Mouse (Mus musculus) heart, embryonic 12.5 days (tissue): ENCODE results near the gene Dnm1. TPM values are rescaled to one million over a fixed set of nuclear protein-coding genes. Genes with fewer than 3 reads are reported as not detected.
"Not testable (repeated sequence)": the region's sequence is repeated elsewhere in the genome, so short reads cannot be mapped to it uniquely, and the experiment has no call there.

Source experiments
- ATAC-seq: fragments of 200-750 bp; cut with Nextera tagmentation; 2 replicates; pipeline ENCODE4 v1.8.0; 2017; ENCODE audit warnings: moderate TSS enrichment, moderate library complexity; ENCODE audit not compliant: insufficient number of reproducible peaks, low FRiP score
- H3K27ac ChIP-seq: fragments of 300-500 bp; sonication (generic); 2 replicates; pipeline ENCODE4 v1.5.1; 2016; ENCODE audit warnings: mild to moderate bottlenecking, moderate library complexity; ENCODE audit not compliant: poor library complexity, severe bottlenecking
- H3K27me3 ChIP-seq: fragments of 300-500 bp; sonication (generic); replicated peaks from 2 replicates; pipeline ENCODE4 v1.6.1; 2016; ENCODE audit warnings: mild to moderate bottlenecking, moderate library complexity
- H3K36me3 ChIP-seq: fragments of 300-500 bp; sonication (generic); 2 replicates; pipeline ENCODE4 v1.6.1; 2016; ENCODE audit warnings: mild to moderate bottlenecking, moderate library complexity
- H3K4me1 ChIP-seq: fragments of 300-500 bp; sonication (generic); replicated peaks from 2 replicates; pipeline ENCODE4 v1.6.1; 2016; ENCODE audit warnings: mild to moderate bottlenecking
- H3K4me2 ChIP-seq: fragments of 300-500 bp; sonication (generic); 2 replicates; pipeline ENCODE4 v1.6.1; 2016; ENCODE audit warnings: mild to moderate bottlenecking, moderate library complexity
- H3K4me3 ChIP-seq: fragments of 300-500 bp; sonication (generic); 2 replicates; pipeline ENCODE4 v1.5.1; 2016; ENCODE audit warnings: mild to moderate bottlenecking
- H3K9ac ChIP-seq: fragments of 300-500 bp; sonication (generic); 2 replicates; pipeline ENCODE4 v1.6.1; 2016; ENCODE audit warnings: mild to moderate bottlenecking, moderate library complexity
- H3K9me3 ChIP-seq: fragments of 300-500 bp; sonication (generic); replicated peaks from 2 replicates; pipeline ENCODE4 v1.6.1; 2016; ENCODE audit warnings: mild to moderate bottlenecking, moderate library complexity
- WGBS: fragments of 180-500 bp; shearing (Covaris S2); methylation state at CpG from one replicate; pipeline ENCODE4 v1.1.7; 2016; 5-methylcytosine and 5-hydroxymethylcytosine counted together
- polyA plus RNA-seq: library from polyadenylated mRNA; unstranded; fragments of >200 nt; fragmentation: Nextera tagmentation; extraction: Ambion mirVana; gene quantifications from 2 replicates; pipeline ENCODE4 v1.2.1, GENCODE M21; 2016

The Dnm1 gene
- polyA plus RNA-seq, 1 experiment from 2014 or later: 7.6 TPM

DNA sequence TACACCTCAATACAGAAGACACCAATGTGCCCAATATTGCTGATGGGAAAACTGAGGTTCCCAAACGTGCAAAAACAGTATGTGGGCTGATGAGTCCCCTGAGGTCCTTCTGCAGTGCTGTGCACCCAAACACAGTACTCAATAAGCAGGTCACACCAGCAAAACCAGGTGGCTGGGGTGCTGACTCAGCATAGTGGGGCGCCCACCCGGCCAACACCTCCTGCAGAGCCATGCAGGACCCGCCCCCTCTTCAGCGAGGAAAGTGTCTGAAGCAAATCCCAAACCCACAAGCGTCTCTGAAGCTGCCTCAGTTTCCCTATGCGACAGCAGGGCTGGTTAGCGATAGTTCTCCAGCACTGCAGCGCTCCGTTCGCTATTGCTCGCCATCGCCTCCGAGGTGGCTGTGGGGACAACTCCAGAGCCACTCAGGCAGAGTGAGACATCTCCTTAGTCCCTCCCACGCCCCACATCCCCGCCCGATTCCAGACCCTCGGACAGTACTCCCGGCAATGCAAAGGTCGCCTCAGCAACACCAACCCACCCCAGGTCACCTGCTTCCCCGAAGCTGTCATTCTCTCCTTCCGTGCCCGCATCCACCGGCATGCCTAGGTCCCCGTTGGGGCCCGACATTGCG lies 28.1 kb upstream of the Dnm1 start:
- Histone ChIP-seq H3K27me3 (peaks cover 25% of the 10 kb centered on the region), H3K27ac (no peak overlapping the region), H3K9me3 (no peaks in the 10 kb centered on the region), H3K36me3 (peaks cover 35% of the 10 kb centered on the region), H3K9ac (peak overlapping the region; percentile 73), H3K4me1 (peaks cover 6% of the 10 kb centered on the region), H3K4me3 (peak overlapping the region; percentile 72), H3K4me2 (peak overlapping the region; percentile 95)
- ATAC-seq: peak; percentile 47
- 1% methylated on average over 27 of the region's 27 CpGs for WGBS

DNA sequence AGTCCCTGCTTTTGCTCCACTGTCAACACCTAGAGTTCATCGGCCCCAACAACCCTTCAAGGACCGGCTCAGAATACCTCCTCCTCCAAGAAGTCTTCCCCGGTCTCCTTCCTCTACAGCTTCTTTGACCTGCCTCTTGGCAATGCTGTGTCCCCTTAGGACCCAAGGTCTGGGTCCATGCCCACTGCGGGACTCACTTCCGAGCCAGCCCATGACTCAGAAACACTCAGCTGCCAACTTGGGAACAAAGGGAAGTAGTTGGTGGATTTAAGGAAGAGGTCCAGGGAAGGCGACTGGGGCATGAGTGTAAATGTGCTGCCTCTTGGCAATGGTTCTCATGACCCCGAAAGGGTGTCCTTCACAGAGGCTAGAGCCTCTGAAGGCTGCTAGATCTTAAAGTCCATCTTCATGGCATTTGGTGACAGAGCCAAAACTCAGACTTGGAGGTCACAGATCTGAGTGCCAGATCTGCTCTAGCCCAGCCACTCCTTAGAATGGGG lies 26.9 kb upstream of the Dnm1 start:
- peaks cover 18% of the 10 kb centered on the region for H3K4me1 ChIP-seq
- H3K27me3 ChIP-seq: peaks cover 20% of the 10 kb centered on the region
- no peaks in the 10 kb centered on the region for H3K9me3 ChIP-seq
- H3K4me2 ChIP-seq: no peak overlapping the region
- no peak overlapping the region for H3K27ac ChIP-seq
- 89% methylated on average over 7 of the region's 7 CpGs for WGBS
- H3K4me3 ChIP-seq: no peak overlapping the region
- no peak for ATAC-seq
- peaks cover 47% of the 10 kb centered on the region for H3K36me3 ChIP-seq
- H3K9ac ChIP-seq: no peak overlapping the region

DNA sequence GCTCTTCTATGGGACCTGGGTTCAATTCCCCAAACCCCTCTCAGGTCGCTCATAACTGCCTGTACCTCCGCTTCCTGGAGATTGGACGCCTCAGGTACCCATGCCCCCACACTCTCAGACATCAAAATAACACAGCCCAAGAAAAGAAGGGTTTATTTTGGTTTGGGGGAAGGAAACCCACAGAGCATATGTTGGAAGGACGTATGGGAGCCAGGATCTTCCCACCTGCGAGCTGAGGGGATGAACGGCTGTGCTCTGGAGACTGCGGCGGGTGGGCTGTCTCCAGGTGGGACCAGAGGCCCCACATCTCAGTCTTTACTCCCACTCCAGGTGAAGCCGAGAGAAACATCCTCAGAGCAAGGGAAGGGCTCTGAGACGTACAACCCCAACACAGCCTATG lies 23.8 kb upstream of the Dnm1 start:
- H3K4me3 ChIP-seq: no peak overlapping the region
- no peak for ATAC-seq
- H3K9me3 ChIP-seq: no peaks in the 10 kb centered on the region
- peaks cover 72% of the 10 kb centered on the region for H3K36me3 ChIP-seq
- WGBS: 89% methylated on average over 10 of the region's 10 CpGs
- no peak overlapping the region for H3K27ac ChIP-seq
- no peak overlapping the region for H3K9ac ChIP-seq
- H3K27me3 ChIP-seq: no peaks in the 10 kb centered on the region
- H3K4me2 ChIP-seq: no peak overlapping the region
- H3K4me1 ChIP-seq: peaks cover 22% of the 10 kb centered on the region

- WGBS: 63% methylated on average over 13 of the region's 13 CpGs
- Histone ChIP-seq H3K27me3 (no peaks in the 10 kb centered on the region), H3K9me3 (no peaks in the 10 kb centered on the region), H3K4me1 (peaks cover 18% of the 10 kb centered on the region), H3K36me3 (peaks cover 88% of the 10 kb centered on the region), H3K27ac (no peak overlapping the region), H3K4me3 (no peak overlapping the region), H3K4me2 (peak overlapping the region; percentile 8; the same call in 1 of the 2 replicates), H3K9ac (no peak overlapping the region)
- no peak for ATAC-seq
These were observed 22.3 kb upstream of the Dnm1 start for GRCm38 (mm10) chr2:32375317-32375940.

DNA sequence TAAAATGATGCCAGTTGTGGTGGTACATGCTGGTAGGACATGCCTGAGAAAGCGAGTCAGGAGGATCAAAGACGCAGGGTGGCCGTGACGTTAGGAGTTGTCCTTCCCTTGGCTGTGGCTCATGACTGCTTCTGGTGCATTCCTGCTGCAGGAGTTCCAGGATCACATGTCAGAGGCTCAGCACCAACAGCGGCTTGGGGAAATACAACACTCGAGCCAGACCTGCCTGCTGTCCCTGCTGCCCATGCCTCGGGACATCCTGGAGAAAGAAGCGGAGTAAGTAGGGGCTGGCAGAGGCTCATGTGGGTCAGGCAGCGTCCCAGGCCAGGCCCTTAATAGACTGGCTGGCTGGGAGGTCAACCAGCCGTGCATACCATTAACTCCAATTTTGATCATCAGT lies 21.1 kb upstream of the Dnm1 start:
- no peak for ATAC-seq
- Histone ChIP-seq H3K36me3 (peaks cover 94% of the 10 kb centered on the region), H3K9ac (no peak overlapping the region), H3K4me1 (peaks cover 18% of the 10 kb centered on the region), H3K4me2 (no peak overlapping the region), H3K9me3 (no peaks in the 10 kb centered on the region), H3K27ac (no peak overlapping the region), H3K27me3 (no peaks in the 10 kb centered on the region), H3K4me3 (no peak overlapping the region)
- WGBS: 81% methylated on average over 10 of the region's 10 CpGs

GRCm38 (mm10) chr2:32367315-32367714 lies 14.2 kb upstream of the Dnm1 start:
- H3K9me3 ChIP-seq: no peaks in the 10 kb centered on the region
- ATAC-seq: no peak
- no peak overlapping the region for H3K27ac ChIP-seq
- no peak overlapping the region for H3K4me2 ChIP-seq
- H3K9ac ChIP-seq: no peak overlapping the region
- no peaks in the 10 kb centered on the region for H3K27me3 ChIP-seq
- H3K36me3 ChIP-seq: peaks cover 75% of the 10 kb centered on the region
- peaks cover 10% of the 10 kb centered on the region for H3K4me1 ChIP-seq
- WGBS: 90% methylated on average over 5 of the region's 5 CpGs
- H3K4me3 ChIP-seq: no peak overlapping the region

DNA sequence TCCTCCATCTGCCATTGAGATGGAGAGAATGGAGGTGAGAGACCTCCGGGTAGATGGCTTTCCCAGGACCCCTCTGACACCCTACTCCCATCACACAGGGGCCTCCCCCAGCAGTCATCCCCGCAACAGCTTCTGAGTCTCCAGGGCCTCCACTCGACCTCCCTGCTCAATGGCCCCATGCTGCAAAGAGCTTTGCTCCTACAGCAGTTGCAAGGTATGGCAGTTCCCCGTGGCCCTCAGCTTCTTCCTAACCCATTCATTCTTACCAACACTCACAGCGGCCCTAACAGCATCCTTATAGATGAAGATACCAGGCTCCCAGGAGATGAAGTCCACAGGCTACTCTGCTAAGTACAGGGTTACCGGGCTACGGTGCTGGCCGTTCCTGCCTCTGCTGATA lies 11.0 kb upstream of the Dnm1 start:
- 77% methylated on average over 8 of the region's 8 CpGs for WGBS
- H3K27ac ChIP-seq: no peak overlapping the region
- peak overlapping the region; percentile 90 for H3K4me2 ChIP-seq
- no peak for ATAC-seq
- peak overlapping the region; percentile 76; the same call in 1 of the 2 replicates for H3K9ac ChIP-seq
- H3K27me3 ChIP-seq: no peaks in the 10 kb centered on the region
- H3K4me1 ChIP-seq: peaks cover 22% of the 10 kb centered on the region
- H3K4me3 ChIP-seq: peak overlapping the region; percentile 83
- H3K9me3 ChIP-seq: no peaks in the 10 kb centered on the region
- H3K36me3 ChIP-seq: peaks cover 43% of the 10 kb centered on the region

DNA sequence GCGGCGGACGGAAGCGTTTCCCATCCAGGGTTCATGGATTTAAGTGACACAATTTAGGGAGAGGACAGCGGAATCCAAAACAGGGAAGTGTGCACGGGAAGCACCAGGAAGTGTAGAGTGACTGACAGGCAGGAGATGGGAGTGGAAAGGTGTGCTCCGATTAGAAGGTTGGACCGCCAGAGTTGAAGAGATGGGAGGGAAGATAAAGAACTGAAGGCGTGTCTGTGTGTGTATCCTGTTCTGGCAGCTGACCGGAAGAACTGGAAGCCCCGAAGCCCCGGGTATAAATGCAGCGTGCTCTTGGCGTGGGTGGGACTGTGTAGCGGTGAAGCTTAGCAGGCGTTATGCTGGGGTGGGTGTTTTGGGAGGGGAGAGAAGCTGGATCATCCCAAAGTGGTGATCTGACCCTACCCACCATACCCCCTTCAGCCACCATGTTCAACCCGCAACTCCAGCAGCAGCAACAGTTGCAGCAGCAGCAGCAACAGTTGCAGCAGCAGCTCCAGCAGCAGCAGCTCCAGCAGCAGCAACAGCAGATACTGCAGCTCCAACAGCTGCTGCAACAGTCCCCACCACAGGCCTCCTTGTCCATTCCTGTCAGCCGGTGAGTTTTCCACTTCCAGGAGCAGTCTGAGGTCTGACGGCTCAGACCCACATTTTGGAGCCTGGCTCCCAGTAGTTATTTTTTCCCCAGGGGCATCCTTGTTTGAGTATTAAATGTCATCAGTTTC lies 10.4 kb upstream of the Dnm1 start:
- Histone ChIP-seq H3K36me3 (peaks cover 40% of the 10 kb centered on the region), H3K4me1 (peaks cover 22% of the 10 kb centered on the region), H3K27me3 (no peaks in the 10 kb centered on the region), H3K27ac (peak overlapping the region; percentile 87), H3K4me2 (peak overlapping the region; percentile 90), H3K9ac (peak overlapping the region; percentile 76), H3K4me3 (peak overlapping the region; percentile 83), H3K9me3 (no peaks in the 10 kb centered on the region)
- peak; percentile 22; the same call in 1 of the 2 replicates for ATAC-seq
- WGBS: 7% methylated on average over 19 of the region's 19 CpGs

DNA sequence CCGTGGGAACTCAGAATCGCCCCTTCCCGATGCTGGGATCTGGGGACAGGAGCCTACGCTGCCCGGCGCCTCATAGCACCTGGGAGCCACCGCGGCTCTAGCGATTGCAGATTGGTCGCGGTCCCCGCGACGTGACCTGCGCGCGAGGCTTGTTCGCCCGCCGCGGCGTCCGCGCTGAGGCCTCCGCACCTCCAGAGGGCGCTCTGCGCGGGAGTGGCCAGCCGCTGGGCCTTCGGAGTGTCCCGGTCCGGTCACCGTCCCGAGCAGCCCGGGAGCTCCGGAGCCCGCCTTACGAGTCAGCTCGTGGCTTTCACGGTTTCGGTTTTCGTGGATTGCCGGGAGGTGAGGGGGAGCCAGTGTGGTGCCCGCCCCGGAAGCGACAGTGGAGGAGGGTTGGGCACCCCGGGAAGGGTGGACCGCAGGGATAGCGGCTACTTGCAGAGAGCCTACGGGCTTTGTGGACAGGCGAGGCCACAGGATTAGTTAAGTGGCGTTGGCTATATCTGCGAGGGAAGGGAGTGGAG lies 9.7 kb upstream of the Dnm1 start:
- Histone ChIP-seq H3K4me3 (peak overlapping the region; percentile 83), H3K4me2 (peak overlapping the region; percentile 90), H3K9me3 (no peaks in the 10 kb centered on the region), H3K4me1 (peaks cover 28% of the 10 kb centered on the region), H3K27ac (peak overlapping the region; percentile 87), H3K27me3 (0 out of 2 replicates have a peak, but pooled peaks cover 3% of the 10 kb centered on the region), H3K36me3 (peaks cover 35% of the 10 kb centered on the region), H3K9ac (peak overlapping the region; percentile 76)
- ATAC-seq: peak; percentile 84
- WGBS: under 1% methylated on average over 52 of the region's 53 CpGs

DNA sequence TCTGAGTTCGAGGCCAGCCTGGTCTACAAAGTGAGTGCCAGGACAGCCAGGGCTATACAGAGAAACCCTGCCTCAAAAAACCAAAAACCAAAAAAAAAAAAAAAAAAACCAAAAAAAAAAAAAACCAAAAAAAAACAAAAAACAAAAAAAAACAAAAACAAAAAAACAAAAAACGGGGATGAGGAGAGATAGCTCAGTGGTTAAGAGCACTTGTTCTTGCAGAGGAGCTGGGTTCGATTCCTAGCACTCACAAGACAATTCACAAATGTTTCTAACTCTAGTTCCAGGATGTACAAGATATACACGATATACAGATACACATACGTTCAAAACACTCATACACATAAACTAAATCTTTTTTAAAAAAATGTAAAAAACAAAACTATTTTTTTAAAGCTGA lies 9.1 kb upstream of the Dnm1 start:
- not testable (repeated sequence) for H3K9me3 ChIP-seq, ATAC-seq, H3K27me3 ChIP-seq
- H3K27ac ChIP-seq: 0 out of 2 replicates have a peak overlapping the region, but pooled peaks have one; percentile 87
- peak overlapping the region; percentile 83 for H3K4me3 ChIP-seq
- peaks cover 28% of the 10 kb centered on the region for H3K4me1 ChIP-seq
- H3K4me2 ChIP-seq: peak overlapping the region; percentile 90
- 40% methylated on average over 5 of the region's 5 CpGs for WGBS
- H3K36me3 ChIP-seq: peaks cover 31% of the 10 kb centered on the region
- H3K9ac ChIP-seq: peak overlapping the region; percentile 76

DNA sequence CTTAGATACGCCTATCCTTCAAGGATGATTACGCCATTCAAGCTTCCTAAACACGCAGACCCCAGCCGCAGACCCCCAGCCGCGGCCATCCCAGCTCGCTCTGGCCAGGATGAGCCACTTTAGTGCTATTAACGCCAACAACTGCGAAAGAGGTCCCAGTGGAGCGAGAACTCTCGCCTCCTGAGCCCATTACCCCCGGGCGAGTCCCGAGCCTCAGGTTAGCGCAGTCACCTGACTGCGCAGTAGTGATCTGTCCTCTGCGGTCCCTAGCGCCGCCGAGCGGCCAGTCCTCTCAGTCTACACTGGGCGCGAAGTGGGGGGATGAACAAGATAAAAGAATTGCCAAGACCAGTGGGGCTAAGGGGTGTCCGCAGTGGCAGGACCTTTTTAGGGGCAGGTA lies 8.3 kb upstream of the Dnm1 start:
- H3K27me3 ChIP-seq: 0 out of 2 replicates have a peak, but pooled peaks cover 3% of the 10 kb centered on the region
- WGBS: under 1% methylated on average over 24 of the region's 24 CpGs
- H3K4me1 ChIP-seq: peaks cover 28% of the 10 kb centered on the region
- peak; percentile 78 for ATAC-seq
- H3K27ac ChIP-seq: no peak overlapping the region
- H3K9me3 ChIP-seq: no peaks in the 10 kb centered on the region
- H3K36me3 ChIP-seq: peaks cover 22% of the 10 kb centered on the region
- peak overlapping the region; percentile 88 for H3K4me2 ChIP-seq
- H3K4me3 ChIP-seq: peak overlapping the region; percentile 49
- H3K9ac ChIP-seq: peak overlapping the region; percentile 63
